Mouse (Mus musculus) MEL (cell line): ENCODE measurements around the gene Ppfibp1. TPM values are rescaled to one million over a fixed set of nuclear protein-coding genes. Genes with fewer than 3 reads are reported as not detected.

Source experiments
- DNase-seq: peaks from one replicate; pipeline ENCODE4 v3.0.0; 2011; ENCODE audit warnings: low read depth, low spot score
- H3K27ac ChIP-seq: 2 replicates; pipeline ENCODE4 v1.5.1; 2012; ENCODE audit warnings: low read depth, mild to moderate bottlenecking, control low read depth, low read length, moderate library complexity; ENCODE audit not compliant: control insufficient read depth
- H3K27me3 ChIP-seq, 2 experiments: fragments of 150-350 bp in 1 of 2; sonication (generic) in 1 of 2; 2 replicates each; pipeline ENCODE4 v1.6.1; 2012; ENCODE audit warnings: low read length in 2 of 2, mild to moderate bottlenecking in 2 of 2, improper control_type of control experiment in 1 of 2, moderate library complexity in 1 of 2; ENCODE audit not compliant: insufficient read depth in 2 of 2, control insufficient read depth in 1 of 2
- H3K36me3 ChIP-seq, 2 experiments: 2 replicates each; pipeline ENCODE4 v1.6.1; 2012 to 2014; ENCODE audit warnings: low read length in 2 of 2, improper control_type of control experiment in 1 of 2, inconsistent platforms in 1 of 2, mild to moderate bottlenecking in 1 of 2; ENCODE audit not compliant: insufficient read depth in 2 of 2, control insufficient read depth in 1 of 2
- H3K4me1 ChIP-seq, 2 experiments: fragments of 150-350 bp in 1 of 2; sonication (generic) in 1 of 2; 2 replicates each; pipeline ENCODE4 v1.6.1; 2012; ENCODE audit warnings: low read length in 2 of 2, improper control_type of control experiment in 1 of 2, mild to moderate bottlenecking in 1 of 2; ENCODE audit not compliant: insufficient read depth in 2 of 2, control insufficient read depth in 1 of 2
- H3K4me3 ChIP-seq, 2 experiments: fragments of 150-350 bp in 1 of 2; sonication (generic) in 1 of 2; 2 replicates each; pipeline ENCODE4 v1.5.1; 2012; ENCODE audit warnings: low read depth in 2 of 2, low read length in 2 of 2, mild to moderate bottlenecking in 2 of 2, moderate library complexity in 2 of 2, control low read depth in 1 of 2, improper control_type of control experiment in 1 of 2; ENCODE audit not compliant: control insufficient read depth in 1 of 2, insufficient read depth in 1 of 2
- H3K79me2 ChIP-seq: 2 replicates; pipeline ENCODE4 v1.6.1; 2012; ENCODE audit warnings: mild to moderate bottlenecking, low read length, moderate library complexity; ENCODE audit not compliant: control insufficient read depth, poor library complexity, insufficient read depth
- H3K9ac ChIP-seq: 2 replicates; pipeline ENCODE4 v1.6.1; 2012; ENCODE audit warnings: low read depth, mild to moderate bottlenecking, control low read depth, low read length, moderate library complexity; ENCODE audit not compliant: control insufficient read depth, poor library complexity, severe bottlenecking
- H3K9me3 ChIP-seq: fragments of 150-350 bp; sonication (generic); replicated peaks from 2 replicates; pipeline ENCODE4 v1.6.1; 2012; ENCODE audit warnings: mild to moderate bottlenecking, low read length, improper control_type of control experiment, moderate library complexity; ENCODE audit not compliant: insufficient read depth
- E2F4 ChIP-seq: IDR thresholded peaks from 2 replicates; pipeline ENCODE4 v1.6.1; 2011; ENCODE audit warnings: low read depth, low read length, improper control_type of control experiment, borderline replicate concordance
- ELF1 ChIP-seq: IDR thresholded peaks from 2 replicates; pipeline ENCODE4 v1.6.1; 2014; ENCODE audit warnings: low read depth, mild to moderate bottlenecking, inconsistent platforms, low read length, improper control_type of control experiment, moderate library complexity
- ETS1 ChIP-seq: IDR thresholded peaks from 2 replicates; pipeline ENCODE4 v1.6.1; 2012; ENCODE audit warnings: low read depth, mild to moderate bottlenecking, inconsistent platforms, low read length, improper control_type of control experiment, moderate library complexity
- GABPA ChIP-seq: IDR thresholded peaks from 2 replicates; pipeline ENCODE4 v1.6.1; 2012; ENCODE audit warnings: low read depth, mild to moderate bottlenecking, inconsistent platforms, low read length, improper control_type of control experiment, moderate library complexity
- GATA1 ChIP-seq: IDR thresholded peaks from 2 replicates; pipeline ENCODE4 v1.6.1; 2011; ENCODE audit warnings: low read depth, low read length, improper control_type of control experiment
- JUND ChIP-seq: IDR thresholded peaks from 2 replicates; pipeline ENCODE4 v1.6.1; 2011; ENCODE audit warnings: low read depth, mild to moderate bottlenecking, improper control_type of control experiment, low read length
- KAT2A ChIP-seq: conservative IDR thresholded peaks from 2 replicates; pipeline ENCODE4 v1.6.1; 2012; ENCODE audit warnings: low read depth, low read length, improper control_type of control experiment, inconsistent platforms
- MAFK ChIP-seq: IDR thresholded peaks from 2 replicates; pipeline ENCODE4 v1.6.1; 2011; ENCODE audit warnings: low read depth, mild to moderate bottlenecking, low read length, improper control_type of control experiment, borderline replicate concordance
- MAX ChIP-seq: IDR thresholded peaks from 2 replicates; pipeline ENCODE4 v1.6.1; 2011; ENCODE audit warnings: low read length, improper control_type of control experiment
- MAZ ChIP-seq: IDR thresholded peaks from 2 replicates; pipeline ENCODE4 v1.6.1; 2012; ENCODE audit warnings: low read depth, mild to moderate bottlenecking, inconsistent platforms, low read length, improper control_type of control experiment
- MXI1 ChIP-seq: IDR thresholded peaks from 2 replicates; pipeline ENCODE4 v1.6.1; 2011; ENCODE audit warnings: mild to moderate bottlenecking, low read depth, low read length, improper control_type of control experiment
- NELFE ChIP-seq: IDR thresholded peaks from 2 replicates; pipeline ENCODE4 v1.6.1; 2011; ENCODE audit warnings: low read depth, low read length, improper control_type of control experiment
- NRF1 ChIP-seq: IDR thresholded peaks from 2 replicates; pipeline ENCODE4 v1.6.1; 2014; ENCODE audit warnings: low read depth, mild to moderate bottlenecking, inconsistent platforms, low read length, improper control_type of control experiment, moderate library complexity; ENCODE audit not compliant: poor library complexity, insufficient read depth, severe bottlenecking
- POLR2A ChIP-seq, 2 experiments: IDR thresholded peaks; 2 replicates each; pipeline ENCODE4 v1.6.1; 2011 to 2012; ENCODE audit warnings: low read length in 2 of 2, mild to moderate bottlenecking in 2 of 2, control low read depth in 1 of 2, improper control_type of control experiment in 1 of 2, low read depth in 1 of 2, moderate library complexity in 1 of 2; ENCODE audit not compliant: control insufficient read depth in 1 of 2, insufficient read depth in 1 of 2, poor library complexity in 1 of 2
- POLR2AphosphoS2 ChIP-seq: IDR thresholded peaks from 2 replicates; pipeline ENCODE4 v1.6.1; 2011; ENCODE audit warnings: low read length, improper control_type of control experiment
- POLR2AphosphoS5 ChIP-seq: IDR thresholded peaks from 2 replicates; pipeline ENCODE4 v1.6.1; 2012; ENCODE audit warnings: low read depth, borderline replicate concordance, mild to moderate bottlenecking, inconsistent platforms, low read length, moderate library complexity, mixed read lengths
- RAD21 ChIP-seq: IDR thresholded peaks from 2 replicates; pipeline ENCODE4 v1.6.1; 2011; ENCODE audit warnings: mild to moderate bottlenecking, low read depth, low read length, improper control_type of control experiment
- RCOR1 ChIP-seq: IDR thresholded peaks from 2 replicates; pipeline ENCODE4 v1.6.1; 2012; ENCODE audit warnings: low read depth, mild to moderate bottlenecking, inconsistent platforms, low read length, improper control_type of control experiment
- SIN3A ChIP-seq: IDR thresholded peaks from 2 replicates; pipeline ENCODE4 v1.6.1; 2012; ENCODE audit warnings: low read length, improper control_type of control experiment, inconsistent platforms
- SMC3 ChIP-seq: IDR thresholded peaks from 2 replicates; pipeline ENCODE4 v1.6.1; 2011; ENCODE audit warnings: low read depth, low read length, improper control_type of control experiment
- TAL1 ChIP-seq: IDR thresholded peaks from 2 replicates; pipeline ENCODE4 v1.6.1; 2012; ENCODE audit warnings: mild to moderate bottlenecking, inconsistent platforms, low read length, moderate library complexity, mixed read lengths
- TBP ChIP-seq: IDR thresholded peaks from 2 replicates; pipeline ENCODE4 v1.8.0; 2011; ENCODE audit warnings: low read depth, low read length, improper control_type of control experiment
- TCF12 ChIP-seq: IDR thresholded peaks from 2 replicates; pipeline ENCODE4 v1.6.1; 2014; ENCODE audit warnings: low read depth, mild to moderate bottlenecking, inconsistent platforms, low read length, improper control_type of control experiment, moderate library complexity
- UBTF ChIP-seq: IDR thresholded peaks from 2 replicates; pipeline ENCODE4 v1.6.1; 2012; ENCODE audit warnings: low read depth, mild to moderate bottlenecking, inconsistent platforms, low read length, improper control_type of control experiment, moderate library complexity, borderline replicate concordance; ENCODE audit not compliant: insufficient read depth
- USF1 ChIP-seq: IDR thresholded peaks from 2 replicates; pipeline ENCODE4 v1.6.1; 2014; ENCODE audit warnings: low read depth, mild to moderate bottlenecking, inconsistent platforms, low read length, improper control_type of control experiment, moderate library complexity
- USF2 ChIP-seq, 2 experiments: IDR thresholded peaks; 2 replicates each; pipeline ENCODE4 v1.6.1; 2011 to 2012; ENCODE audit warnings: improper control_type of control experiment in 2 of 2, low read length in 2 of 2, borderline replicate concordance in 1 of 2, inconsistent platforms in 1 of 2, low read depth in 1 of 2, mild to moderate bottlenecking in 1 of 2; ENCODE audit not compliant: insufficient read depth in 1 of 2
- ZKSCAN1 ChIP-seq: IDR thresholded peaks from 2 replicates; pipeline ENCODE4 v1.6.1; 2012; ENCODE audit warnings: low read depth, mild to moderate bottlenecking, inconsistent platforms, low read length, improper control_type of control experiment, moderate library complexity
- ZMIZ1 ChIP-seq: IDR thresholded peaks from 2 replicates; pipeline ENCODE4 v1.6.1; 2012; ENCODE audit warnings: low read depth, mild to moderate bottlenecking, inconsistent platforms, low read length, improper control_type of control experiment, moderate library complexity
- ZNF384 ChIP-seq: IDR thresholded peaks from 2 replicates; pipeline ENCODE4 v1.6.1; 2012; ENCODE audit warnings: low read depth, mild to moderate bottlenecking, inconsistent platforms, low read length, improper control_type of control experiment
- polyA plus RNA-seq, 2 experiments: library from polyadenylated mRNA; stranded (reverse) in 1 of 2; unstranded in 1 of 2; fragments of >175 nt in 1 of 2; fragments of >200 nt in 1 of 2; gene quantifications; 2 replicates each; pipeline versions ENCODE4 v1.2.1 to v1.2.4; 2012; ENCODE audit warnings: low replicate concordance in 2 of 2, low read depth in 1 of 2; ENCODE audit not compliant: insufficient read length in 2 of 2, insufficient read depth in 1 of 2, missing spikeins in 1 of 2
- total RNA-seq: library from RNA; depleted of rRNA; stranded (reverse); fragments of 300-350 nt; gene quantifications from 2 replicates; pipeline ENCODE4 v1.2.3, GENCODE M21; 2012

Gene Ppfibp1
- total and polyA plus RNA-seq, 3 experiments: 12.2 to 14.6 TPM; not detected in 1

- Histone ChIP-seq H3K9ac (no peak overlapping the region), H3K27me3 (no peaks in the 10 kb centered on the region), H3K9me3 (no peaks in the 10 kb centered on the region), H3K36me3 (peaks cover 0 to 27% of the 10 kb centered on the region in 2 experiments; a peak in 2 of 4 replicates), H3K79me2 (no peaks in the 10 kb centered on the region), H3K27ac (no peak overlapping the region; the same call in 1 of the 2 replicates), H3K4me3 (no peak overlapping the region), H3K4me1 (peaks cover 31 to 49% of the 10 kb centered on the region in 2 experiments)
- DNase-seq: no peak
- TF ChIP-seq ETS1: no peak
- no peak for TF ChIP-seq E2F4
- TF ChIP-seq RCOR1: 0 out of 2 replicates have a peak, but pooled peaks have one; percentile 31
- peak; percentile 53; the same call in 1 of the 2 replicates for TF ChIP-seq TCF12
Observed at GRCm38 (mm10) chr6:146845347-146845746, 42.9 kb upstream of the Ppfibp1 start.

DNA sequence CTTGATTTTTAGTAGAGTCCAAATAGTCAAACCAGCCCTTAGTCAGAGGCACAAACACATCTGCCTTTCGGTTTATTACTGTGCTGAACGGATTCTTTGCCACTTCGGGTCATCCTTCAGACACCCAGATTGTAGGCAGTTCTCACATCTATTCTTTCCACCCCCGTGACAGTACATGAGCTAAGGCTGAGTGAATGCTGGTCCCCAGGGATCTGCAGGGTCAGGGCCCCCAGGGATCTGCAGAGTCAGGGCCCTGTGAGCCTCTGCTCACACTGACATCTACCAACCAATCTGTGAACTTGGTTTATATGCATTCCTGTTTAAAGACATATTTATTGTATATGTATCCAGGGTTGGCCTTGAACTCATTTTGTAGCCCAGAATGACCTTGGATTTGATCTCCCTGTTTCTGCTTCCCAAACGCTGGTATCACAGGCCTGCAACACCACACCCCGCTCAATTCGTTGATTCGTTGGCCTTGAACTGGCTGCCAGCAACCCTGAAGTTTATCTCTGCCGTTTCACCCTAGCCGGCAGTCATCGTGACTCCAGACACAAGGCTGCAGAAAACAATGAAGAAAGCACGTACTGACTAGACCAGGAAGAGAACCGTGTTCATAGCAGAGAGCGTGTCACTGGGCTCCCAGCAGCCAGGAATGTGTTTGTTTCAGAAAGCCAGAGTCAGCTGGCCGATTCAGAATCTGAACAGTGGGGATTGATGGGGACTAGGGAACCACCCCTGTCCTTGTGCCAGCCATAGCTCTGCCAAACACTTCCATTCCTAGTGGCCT is 42.1 kb upstream of the Ppfibp1 start:
- Histone ChIP-seq H3K9me3 (no peaks in the 10 kb centered on the region), H3K9ac (peak overlapping the region; percentile 67), H3K36me3 (peaks cover 0 to 34% of the 10 kb centered on the region in 2 experiments; a peak in 2 of 4 replicates), H3K27ac (peak overlapping the region; percentile 86), H3K4me1 (peaks cover 31 to 53% of the 10 kb centered on the region in 2 experiments), H3K79me2 (no peaks in the 10 kb centered on the region), H3K27me3 (no peaks in the 10 kb centered on the region), H3K4me3 (peak overlapping the region in 1 of 2 experiments; percentile 42; a peak in 2 of 4 replicates)
- DNase-seq: peak; percentile 87
- TF ChIP-seq USF1: no peak
- peak; percentile 54; the same call in 1 of the 2 replicates for TF ChIP-seq ETS1
- TF ChIP-seq MAZ: no peak
- no peak for TF ChIP-seq ZNF384
- TF ChIP-seq POLR2AphosphoS2: no peak; the same call in 1 of the 2 replicates
- no peak for TF ChIP-seq JUND
- no peak for TF ChIP-seq TAL1
- 0 out of 2 replicates have a peak, but pooled peaks have one; percentile 26 for TF ChIP-seq MAX
- TF ChIP-seq POLR2AphosphoS5: no peak
- TF ChIP-seq RAD21: no peak
- no peak for TF ChIP-seq SMC3
- TF ChIP-seq UBTF: no peak
- no peak for TF ChIP-seq ZMIZ1
- peak; percentile 50; the same call in 1 of the 2 replicates for TF ChIP-seq GATA1
- peak in 1 of 2 experiments; percentile 66; a peak in 2 of 4 replicates for TF ChIP-seq POLR2A (IDR thresholded peaks at IDR 0.05; ENCODE audit: control insufficient read depth in 1 of 2, insufficient read depth in 1 of 2, low read depth in 1 of 2, low read length in 2 of 2, poor library complexity in 1 of 2)
- TF ChIP-seq USF2 (IDR thresholded peaks at IDR 0.05; ENCODE audit: borderline replicate concordance in 1 of 2, insufficient read depth in 1 of 2, low read depth in 1 of 2, low read length in 2 of 2): no peak
- peak; percentile 73 for TF ChIP-seq TCF12
- no peak; the same call in 1 of the 2 replicates for TF ChIP-seq RCOR1
- no peak for TF ChIP-seq KAT2A
- TF ChIP-seq NRF1: no peak
- TF ChIP-seq NELFE: peak; percentile 26; the same call in 1 of the 2 replicates
- 0 out of 2 replicates have a peak, but pooled peaks have one; percentile 37 for TF ChIP-seq ELF1
- peak; percentile 79; the same call in 1 of the 2 replicates for TF ChIP-seq TBP
- no peak for TF ChIP-seq ZKSCAN1
- no peak for TF ChIP-seq MXI1
- TF ChIP-seq SIN3A: no peak; the same call in 1 of the 2 replicates
- no peak for TF ChIP-seq GABPA
- TF ChIP-seq MAFK: no peak
